18 mouse cellular contexts compared by ENCODE assay signal in genomic region chr16:12454791-12455190, GRCm38 (mm10).
DNase-seq lines count a peak whose midpoint lies in the region; ATAC-seq and TF ChIP-seq lines count a peak whose summit lies in the region.
"Had no signal": no experiment of that assay in that cellular context is flagged by ENCODE, and none has a peak within 500 bp of the region (broad histone marks: within the 10 kb centered on the region; RNA-seq: fewer than 3 reads in every experiment).

No protein-coding gene starts in this region.

- H3K4me1 ChIP-seq in kidney, adult 2 months (ENCODE audit: control insufficient read depth, insufficient read depth, low read length): no peaks in the 10 kb centered on the region
- 0 out of 2 replicates have a peak, but pooled peaks cover 3% of the 10 kb centered on the region for H3K4me1 ChIP-seq in forebrain, embryonic 10.5 days
- H3K4me1 ChIP-seq: liver, embryonic 13.5 days had no signal

- no peak for TF ChIP-seq CTCF in kidney, adult 2 months (conservative IDR thresholded peaks at IDR 0.05; ENCODE audit: insufficient read depth, insufficient read length, low read depth, low read length)

- H3K4me3 ChIP-seq in kidney, adult 2 months (ENCODE audit: insufficient read depth, low read depth, low read length): no peak overlapping the region
- H3K4me3 ChIP-seq in forebrain, embryonic 10.5 days: no peak overlapping the region
- H3K4me3 ChIP-seq: gastrocnemius, adult 2 months; liver, embryonic 13.5 days; myocyte had no signal

- H3K27ac ChIP-seq in kidney, adult 2 months (ENCODE audit: insufficient read depth, low read depth, low read length): no peak overlapping the region
- no peak overlapping the region for H3K27ac ChIP-seq in forebrain, embryonic 10.5 days
- H3K27ac ChIP-seq: gastrocnemius, adult 2 months; liver, embryonic 13.5 days; stomach, postnatal 0 days had no signal

- no peak for ATAC-seq in cerebellum, adult (ENCODE audit: insufficient number of reproducible peaks, low FRiP score, low TSS enrichment)
- ATAC-seq: lung, postnatal 0 days had no signal

- intact Hi-C loops in left cerebral cortex, postnatal 14 days (cut with DNase I): no loop called here

- no peaks in the 10 kb centered on the region for H3K36me3 ChIP-seq in kidney, adult 2 months (ENCODE audit: control insufficient read depth, insufficient read depth, low read length)
- no peaks in the 10 kb centered on the region for H3K36me3 ChIP-seq in forebrain, embryonic 10.5 days (replicated peaks)
- H3K36me3 ChIP-seq: liver, embryonic 13.5 days had no signal

- WGBS in kidney, adult 2 months: 76% methylated on average over 4 of the region's 4 CpGs
- WGBS in forebrain, embryonic 10.5 days: 85% methylated on average over 4 of the region's 4 CpGs

- no peak for TF ChIP-seq POLR2A in kidney, adult 2 months (IDR thresholded peaks at IDR 0.05; ENCODE audit: low read depth, low read length)

- H3K27me3 ChIP-seq in kidney, adult 2 months (replicated peaks; ENCODE audit: control insufficient read depth, insufficient read depth, low read length): no peaks in the 10 kb centered on the region
- H3K27me3 ChIP-seq in forebrain, embryonic 10.5 days (ENCODE audit: poor library complexity, severe bottlenecking): no peaks in the 10 kb centered on the region
- H3K27me3 ChIP-seq: liver, embryonic 13.5 days had no signal

- no peaks in the 10 kb centered on the region for H3K9me3 ChIP-seq in forebrain, embryonic 10.5 days
- H3K9me3 ChIP-seq: liver, embryonic 13.5 days had no signal

- DNase-seq in cerebellum, postnatal 25 days: peak; percentile 5 to 36
- DNase-seq in brain, adult 2 months (ENCODE audit: low read depth, low spot score): peak; percentile 57
- DNase-seq in layer of hippocampus, adult 18-20 months (ENCODE audit: low spot score in 2 of 2): peak; percentile 58 to 82
- DNase-seq in left cerebral cortex, postnatal 14 days (ENCODE audit: low spot score in 2 of 2): peak; percentile 21 to 64
- no peak for DNase-seq in kidney, adult 2 months
- no peak for DNase-seq in forebrain, embryonic 10.5 days (ENCODE audit: extremely low spot score, low spot score)
- DNase-seq: adrenal gland, adult 2 months; B cell, adult 2 months; embryo, embryonic 11 days; gastrocnemius, adult 2 months; heart, postnatal 14 days; liver, embryonic 13.5 days; spleen, adult 18-20 months; thymus, postnatal 36 days had no signal

Comparison
In these comparisons a context has a peak if more than half of its experiments do, and no peak if none do; other contexts are left out.
1. DNase-seq: peak in cerebellum, postnatal 25 days (2 of 2), brain, adult 2 months (single experiment), layer of hippocampus, adult 18-20 months (2 of 2) and left cerebral cortex, postnatal 14 days (2 of 2); none in kidney, adult 2 months (single experiment) and forebrain, embryonic 10.5 days (single experiment).